Mouse (Mus musculus): Measurements from ENCODE around the gene Arfgef2.

DNA sequence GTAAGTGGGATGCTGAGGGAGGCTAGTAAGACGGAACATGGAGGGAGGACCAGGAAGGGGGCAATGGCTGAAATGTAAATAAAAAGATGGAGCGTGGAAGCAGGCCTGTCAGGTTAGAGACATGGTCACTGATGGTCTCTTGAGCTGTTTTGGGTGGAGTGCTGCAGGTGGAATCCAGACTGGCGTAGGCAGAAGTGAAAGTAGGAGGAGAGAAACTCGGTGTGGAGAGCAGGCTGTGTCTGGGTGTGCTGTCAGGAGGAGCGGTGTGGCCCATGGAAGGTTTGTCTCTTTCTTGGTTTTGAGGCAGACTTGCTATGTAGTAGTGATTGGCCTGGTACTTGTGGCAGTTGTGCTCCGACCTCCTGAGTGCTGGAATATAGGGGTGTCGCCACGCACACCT is 14.5 kb downstream of the Arfgef2 start:
- TF ChIP-seq EP300 (IDR thresholded peaks at IDR 0.05; ENCODE audit: insufficient read depth, low read depth, low read length) (no peak), CTCF (IDR thresholded peaks at IDR 0.05) (no peak), POLR2A (IDR thresholded peaks at IDR 0.05; ENCODE audit: insufficient read depth, low read depth, low read length) (no peak)

Data from heart, adult 2 months (tissue).